Mouse (Mus musculus) retina, postnatal 7 days (tissue): ENCODE results near the gene Cplane1.

Source experiments
- DNase-seq: peaks from one replicate; pipeline ENCODE4 v3.0.0-alpha.2; 2012; ENCODE audit warnings: low read depth, low spot score

Gene Cplane1

GRCm38 (mm10) chr15:8294150-8294549, 125.2 kb downstream of the Cplane1 start:
- DNase-seq: no peak

DNA sequence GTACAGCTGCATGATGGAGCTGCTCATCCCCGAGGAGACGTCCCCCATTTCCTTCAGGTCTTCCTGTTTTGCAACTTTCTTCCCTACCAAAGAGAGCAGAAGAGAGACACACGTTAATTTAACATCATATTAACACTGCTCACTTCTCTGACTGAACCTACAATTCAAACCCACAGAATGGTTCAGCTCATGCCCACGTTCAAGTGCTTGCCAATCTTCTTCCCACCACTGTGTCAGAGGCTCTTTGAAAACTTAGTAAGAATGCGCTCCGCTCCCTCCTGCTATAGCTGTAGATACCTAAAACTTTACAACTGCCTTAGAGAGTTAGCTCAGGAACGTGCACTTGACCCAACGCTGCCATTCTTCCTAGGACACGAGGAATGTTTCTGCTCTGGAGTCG, 134.0 kb downstream of the Cplane1 start:
- DNase-seq: no peak

- no peak for DNase-seq
Measured at GRCm38 (mm10) chr15:8305474-8305873, 136.6 kb downstream of the Cplane1 start.

GRCm38 (mm10) chr15:8317381-8317780, 148.5 kb downstream of the Cplane1 start:
- no peak for DNase-seq

DNA sequence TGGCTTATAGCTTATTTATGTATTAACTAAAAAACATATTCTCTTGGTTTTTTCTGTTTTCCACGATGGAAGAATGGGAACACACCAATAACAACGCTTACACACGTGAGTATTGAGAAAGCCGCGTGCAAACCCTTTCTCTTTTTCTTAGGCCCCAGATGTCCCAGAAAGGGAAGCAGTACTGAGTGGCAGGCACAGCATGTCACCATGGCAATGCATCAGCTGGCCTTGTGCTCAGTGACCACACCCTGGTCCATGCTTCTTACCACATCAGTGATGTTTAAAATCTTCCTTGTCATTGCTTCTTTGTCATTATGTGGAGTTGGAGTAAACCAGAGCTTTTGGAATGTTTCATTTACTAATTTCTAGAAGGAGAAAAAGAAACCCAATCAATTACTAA, 150.3 kb downstream of the Cplane1 start:
- DNase-seq: no peak
